ENCODE assay signal across 12 mouse cellular contexts in the genomic region with DNA sequence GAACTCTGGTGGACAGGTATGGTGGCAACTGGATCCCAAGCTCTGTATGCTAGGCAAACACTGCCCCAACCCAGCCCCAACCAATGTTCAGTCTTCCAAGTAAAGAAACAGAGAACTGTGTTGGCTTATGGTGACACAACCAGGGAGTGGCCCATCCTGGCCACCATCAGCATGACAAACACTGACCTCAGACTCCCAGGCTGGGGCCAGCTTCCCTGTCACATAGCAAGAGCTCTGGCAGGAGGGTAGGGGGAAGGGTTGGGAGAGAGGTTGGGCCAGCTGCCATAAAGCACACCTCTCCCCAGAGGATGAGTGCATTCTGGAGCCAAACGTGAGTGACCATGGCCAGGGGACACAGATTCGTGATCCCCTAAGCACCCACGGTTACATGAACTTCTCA. TPM values are rescaled to one million over a fixed set of nuclear protein-coding genes. Genes with fewer than 3 reads are reported as not detected.
DNase-seq lines count a peak whose midpoint lies in the region; ATAC-seq and TF ChIP-seq lines count a peak whose summit lies in the region.
"Had no signal": no experiment of that assay in that cellular context is flagged by ENCODE, and none has a peak within 500 bp of the region (broad histone marks: within the 10 kb centered on the region; RNA-seq: fewer than 3 reads in every experiment).

No protein-coding gene starts in this region.

- no peaks in the 10 kb centered on the region for H3K79me2 ChIP-seq in heart, adult 2 months (replicated peaks; ENCODE audit: control insufficient read depth, insufficient read depth, low read length)

- no peak for TF ChIP-seq EP300 in heart, adult 2 months (IDR thresholded peaks at IDR 0.05; ENCODE audit: insufficient read depth, low read depth, low read length)

- H3K4me3 ChIP-seq in heart, adult 2 months: no peak overlapping the region
- no peak overlapping the region for H3K4me3 ChIP-seq in heart, embryonic 11.5 days (ENCODE audit: low read depth, low read length)
- no peak overlapping the region for H3K4me3 ChIP-seq in hindbrain, embryonic 16.5 days (ENCODE audit: low read length)
- H3K4me3 ChIP-seq in forebrain, embryonic 11.5 days (ENCODE audit: low read depth, low read length): no peak overlapping the region

- peak overlapping the region; percentile 36 for H3K27ac ChIP-seq in heart, adult 2 months
- H3K27ac ChIP-seq in heart, embryonic 11.5 days (ENCODE audit: low read depth, low read length): no peak overlapping the region
- no peak overlapping the region for H3K27ac ChIP-seq in hindbrain, embryonic 16.5 days (ENCODE audit: low read depth, low read length)
- H3K27ac ChIP-seq in forebrain, embryonic 11.5 days (ENCODE audit: low read depth, low read length): no peak overlapping the region

- H3K4me2 ChIP-seq in heart, embryonic 11.5 days: no peak overlapping the region
- no peak overlapping the region for H3K4me2 ChIP-seq in hindbrain, embryonic 16.5 days (ENCODE audit: low read length)
- H3K4me2 ChIP-seq in forebrain, embryonic 11.5 days (ENCODE audit: low read depth, low read length, severe bottlenecking): no peak overlapping the region

- no peak for ATAC-seq in heart, embryonic 11.5 days (replicated peaks; ENCODE audit: insufficient number of reproducible peaks, low FRiP score, low TSS enrichment)
- ATAC-seq in hindbrain, embryonic 16.5 days: no peak
- ATAC-seq in forebrain, embryonic 11.5 days (replicated peaks; ENCODE audit: low FRiP score): no peak
- ATAC-seq: forebrain, postnatal 0 days had no signal

- TF ChIP-seq POLR2A in heart, adult 2 months (IDR thresholded peaks at IDR 0.05; ENCODE audit: insufficient read depth, low read depth, low read length): no peak

- H3K9ac ChIP-seq in heart, adult 2 months (ENCODE audit: low read depth, low read length): no peak overlapping the region
- H3K9ac ChIP-seq in heart, embryonic 11.5 days (ENCODE audit: low read depth, low read length): no peak overlapping the region
- H3K9ac ChIP-seq in hindbrain, embryonic 16.5 days (ENCODE audit: low read depth, low read length): no peak overlapping the region
- no peak overlapping the region for H3K9ac ChIP-seq in forebrain, embryonic 11.5 days (ENCODE audit: low read length)
- H3K9ac ChIP-seq: forebrain, postnatal 0 days had no signal

- no peaks in the 10 kb centered on the region for H3K27me3 ChIP-seq in heart, adult 2 months (ENCODE audit: control insufficient read depth, insufficient read depth, low read length)
- H3K27me3 ChIP-seq in heart, embryonic 11.5 days (ENCODE audit: control insufficient read depth, insufficient read depth, low read length): no peaks in the 10 kb centered on the region
- H3K27me3 ChIP-seq in hindbrain, embryonic 16.5 days (replicated peaks; ENCODE audit: control insufficient read depth, insufficient read depth, low read length): no peaks in the 10 kb centered on the region; the same call in 1 of the 2 replicates
- peaks cover 2% of the 10 kb centered on the region; the same call in 1 of the 2 replicates for H3K27me3 ChIP-seq in forebrain, embryonic 11.5 days (ENCODE audit: control insufficient read depth, insufficient read depth, low read length)

- TF ChIP-seq CTCF in heart, adult 2 months (IDR thresholded peaks at IDR 0.05): no peak

- no peaks in the 10 kb centered on the region for H3K9me3 ChIP-seq in heart, embryonic 11.5 days (replicated peaks; ENCODE audit: control insufficient read depth, low read length)
- no peaks in the 10 kb centered on the region for H3K9me3 ChIP-seq in hindbrain, embryonic 16.5 days (ENCODE audit: control insufficient read depth, low read length)
- no peaks in the 10 kb centered on the region for H3K9me3 ChIP-seq in forebrain, embryonic 11.5 days (ENCODE audit: control insufficient read depth, low read length)

- peak; percentile 50 to 69 for DNase-seq in heart, adult 2 months
- peak; percentile 82 for DNase-seq in ZHBTc4 (ENCODE audit: low read depth, low spot score)
- DNase-seq in kidney, postnatal 25 days: peak; percentile 21 to 71
- peak; percentile 65 to 71 for DNase-seq in monocyte, adult 2 months (ENCODE audit: low read depth in 1 of 2, low spot score in 2 of 2)
- DNase-seq in Muller cell, postnatal 12 days (ENCODE audit: inconsistent ontology term): no peak
- no peak for DNase-seq in forebrain, embryonic 11.5 days (ENCODE audit: low spot score)
- DNase-seq: cerebellum, adult 8-10 months; forebrain, postnatal 0 days had no signal

- intact Hi-C loops in heart, adult 2 months (cut with DNase I): no loop called here

- no peaks in the 10 kb centered on the region for H3K36me3 ChIP-seq in heart, adult 2 months (ENCODE audit: control insufficient read depth, insufficient read depth, low read length)
- H3K36me3 ChIP-seq in heart, embryonic 11.5 days (ENCODE audit: control insufficient read depth, insufficient read depth, low read length): no peaks in the 10 kb centered on the region
- no peaks in the 10 kb centered on the region for H3K36me3 ChIP-seq in hindbrain, embryonic 16.5 days (ENCODE audit: control insufficient read depth, insufficient read depth, low read length)
- no peaks in the 10 kb centered on the region for H3K36me3 ChIP-seq in forebrain, embryonic 11.5 days (ENCODE audit: control insufficient read depth, insufficient read depth, low read length)

- 23% methylated on average over 3 of the region's 3 CpGs for whole genome bisulfite sequencing in heart, adult 2 months
- WGBS in heart, embryonic 11.5 days (ENCODE audit: insufficient replicate concordance): 65% methylated on average over 3 of the region's 3 CpGs
- 60% methylated on average over 3 of the region's 3 CpGs for WGBS in hindbrain, embryonic 16.5 days
- WGBS in forebrain, embryonic 11.5 days: 85% methylated on average over 3 of the region's 3 CpGs

- H3K4me1 ChIP-seq in heart, adult 2 months (ENCODE audit: control insufficient read depth, insufficient read depth, low read length): peaks cover 17% of the 10 kb centered on the region
- peaks cover 10% of the 10 kb centered on the region; the same call in 1 of the 2 replicates for H3K4me1 ChIP-seq in heart, embryonic 11.5 days (ENCODE audit: control insufficient read depth, insufficient read depth, low read length)
- peaks cover 3% of the 10 kb centered on the region; the same call in 1 of the 2 replicates for H3K4me1 ChIP-seq in hindbrain, embryonic 16.5 days (ENCODE audit: control insufficient read depth, insufficient read depth, low read depth, low read length)
- H3K4me1 ChIP-seq in forebrain, embryonic 11.5 days (replicated peaks; ENCODE audit: control insufficient read depth, insufficient read depth, low read length): peaks cover 3% of the 10 kb centered on the region; the same call in 1 of the 2 replicates

RNA-seq across cellular contexts. Expression of gene Plaur, which starts 2.4 kb away (rescaled TPM):
- total RNA-seq in heart, adult 2 months (2021): 1 to 10 TPM; 3.3 to 3.6 TPM
- polyA plus RNA-seq in heart, adult 2 months (2012; rRNA removed): 4.2 and 5.0 TPM in 2 replicates
- 5.6 and 6.9 TPM in 2 replicates for polyA plus RNA-seq in heart, embryonic 11.5 days (2014; fragmentation: Nextera tagmentation; extraction: Ambion mirVana)
- polyA plus RNA-seq in hindbrain, embryonic 16.5 days (2015; fragmentation: Nextera tagmentation; extraction: Ambion mirVana): 1.8 and 2.2 TPM in 2 replicates
- 1.1 and 1.2 TPM in 2 replicates for polyA plus RNA-seq in forebrain, embryonic 11.5 days (2014; fragmentation: Nextera tagmentation; extraction: Ambion mirVana)

RNA-seq across cellular contexts. Expression of gene Irgc1, which starts 7.7 kb away (rescaled TPM):
- total RNA-seq in heart, adult 2 months (2021): not detected
- 0.67 and 0.88 TPM in 2 replicates for polyA plus RNA-seq in heart, adult 2 months (2012; rRNA removed)
- polyA plus RNA-seq in heart, embryonic 11.5 days (2014; fragmentation: Nextera tagmentation; extraction: Ambion mirVana): not detected in 2 replicates
- polyA plus RNA-seq in hindbrain, embryonic 16.5 days (2015; fragmentation: Nextera tagmentation; extraction: Ambion mirVana): not detected in 2 replicates
- polyA plus RNA-seq in forebrain, embryonic 11.5 days (2014; fragmentation: Nextera tagmentation; extraction: Ambion mirVana): not detected in 2 replicates
- total RNA-seq: forebrain, postnatal 0 days; layer of hippocampus, postnatal 14 days; MEL had no signal
- polyA plus RNA-seq: forebrain, postnatal 0 days had no signal

RNA-seq across cellular contexts. Expression of gene Cadm4, which starts 22.0 kb away (rescaled TPM):
- 10 to 100 TPM; 14.0 to 14.7 TPM for total RNA-seq in heart, adult 2 months (2021)
- polyA plus RNA-seq in heart, adult 2 months (2012; rRNA removed): 17.0 and 20.4 TPM in 2 replicates
- polyA plus RNA-seq in heart, embryonic 11.5 days (2014; fragmentation: Nextera tagmentation; extraction: Ambion mirVana): 0.20 and 0.23 TPM in 2 replicates
- polyA plus RNA-seq in hindbrain, embryonic 16.5 days (2015; fragmentation: Nextera tagmentation; extraction: Ambion mirVana): 47.0 and 68.0 TPM in 2 replicates
- 7.1 and 8.9 TPM in 2 replicates for polyA plus RNA-seq in forebrain, embryonic 11.5 days (2014; fragmentation: Nextera tagmentation; extraction: Ambion mirVana)

RNA-seq across cellular contexts. Expression of gene Zfp428, which starts 47.0 kb away (rescaled TPM):
- 10 to 100 TPM; 14.5 to 14.9 TPM for total RNA-seq in heart, adult 2 months (2021)
- polyA plus RNA-seq in heart, adult 2 months (2012; rRNA removed): 12.3 and 28.7 TPM in 2 replicates
- 22.6 and 26.0 TPM in 2 replicates for polyA plus RNA-seq in heart, embryonic 11.5 days (2014; fragmentation: Nextera tagmentation; extraction: Ambion mirVana)
- polyA plus RNA-seq in hindbrain, embryonic 16.5 days (2015; fragmentation: Nextera tagmentation; extraction: Ambion mirVana): 272 and 277 TPM in 2 replicates
- 109 and 114 TPM in 2 replicates for polyA plus RNA-seq in forebrain, embryonic 11.5 days (2014; fragmentation: Nextera tagmentation; extraction: Ambion mirVana)

RNA-seq across cellular contexts. Expression of gene AC161166.1, which starts 52.4 kb away (rescaled TPM):
- total RNA-seq in heart, adult 2 months (2021): not detected
- polyA plus RNA-seq in heart, adult 2 months (2012; rRNA removed): 0.04 TPM in 1 of 2 replicates, not detected in the other
- 0.25 and 0.57 TPM in 2 replicates for polyA plus RNA-seq in heart, embryonic 11.5 days (2014; fragmentation: Nextera tagmentation; extraction: Ambion mirVana)
- polyA plus RNA-seq in hindbrain, embryonic 16.5 days (2015; fragmentation: Nextera tagmentation; extraction: Ambion mirVana): 1.0 and 1.1 TPM in 2 replicates
- polyA plus RNA-seq in forebrain, embryonic 11.5 days (2014; fragmentation: Nextera tagmentation; extraction: Ambion mirVana): 0.96 and 1.3 TPM in 2 replicates
- total RNA-seq: forebrain, postnatal 0 days; layer of hippocampus, postnatal 14 days; MEL had no signal

Comparison
In these comparisons a context has a peak if more than half of its experiments do, and no peak if none do; other contexts are left out.
1. DNase-seq: peak in heart, adult 2 months (2 of 2), ZHBTc4 (single experiment), kidney, postnatal 25 days (2 of 2) and monocyte, adult 2 months (2 of 2); none in Muller cell, postnatal 12 days (single experiment) and forebrain, embryonic 11.5 days (single experiment).